ENCODE assay signal across 16 mouse cellular contexts in the genomic region with DNA sequence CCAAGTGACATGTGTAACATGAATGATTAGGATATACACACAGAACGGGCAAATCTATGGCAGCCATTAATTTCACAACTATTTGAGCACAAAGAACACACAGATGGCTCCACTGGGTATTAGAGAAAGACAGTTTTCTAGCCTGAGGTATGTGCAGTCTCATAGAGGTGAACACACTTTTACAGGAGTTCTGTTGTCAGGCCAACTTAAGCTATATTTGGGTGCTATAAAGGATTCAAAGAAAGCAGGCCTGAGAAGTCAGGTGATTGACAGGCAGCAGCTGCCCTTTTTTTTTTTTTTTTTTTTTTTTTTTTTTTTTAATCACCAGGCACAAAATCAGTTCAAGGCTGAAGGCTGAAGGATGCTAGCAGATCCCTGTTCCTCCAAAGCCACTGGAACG.
DNase-seq lines count a peak whose midpoint lies in the region; ATAC-seq and TF ChIP-seq lines count a peak whose summit lies in the region.
"Had no signal": no experiment of that assay in that cellular context is flagged by ENCODE, and none has a peak within 500 bp of the region (broad histone marks: within the 10 kb centered on the region; RNA-seq: fewer than 3 reads in every experiment).

No protein-coding gene starts in this region.

- WGBS in hindbrain, embryonic 12.5 days = 31% methylated on average over 2 of the region's 2 CpGs
- WGBS in midbrain, embryonic 12.5 days = 29% methylated on average over 2 of the region's 2 CpGs

- no peak overlapping the region for H3K4me2 ChIP-seq in hindbrain, embryonic 12.5 days (replicated peaks)
- no peak overlapping the region for H3K4me2 ChIP-seq in midbrain, embryonic 12.5 days (replicated peaks)
- H3K4me2 ChIP-seq: heart, embryonic 13.5 days had no signal

- DNase-seq in embryo, embryonic 10.5 days (ENCODE audit: low spot score) = peak; percentile 17
- no peak for DNase-seq in embryo, embryonic 10 days (ENCODE audit: low spot score)
- DNase-seq in ES-E14 (ENCODE audit: low read depth, low spot score) = no peak
- DNase-seq in cerebellum, adult 9-10 months = no peak
- DNase-seq in gastrocnemius, postnatal 36 days = no peak
- DNase-seq: adrenal gland, postnatal 25 days; cerebellum, postnatal 10 days; kidney, adult 8-10 months; right cerebral cortex, postnatal 25 days had no signal

- no peak overlapping the region for H3K27ac ChIP-seq in ES-E14 (ENCODE audit: insufficient read depth, low read depth, low read length, poor library complexity, severe bottlenecking)
- 0 out of 2 replicates have a peak overlapping the region, but pooled peaks have one; percentile 23 for H3K27ac ChIP-seq in hindbrain, embryonic 12.5 days
- H3K27ac ChIP-seq in midbrain, embryonic 12.5 days (replicated peaks) = peak overlapping the region; percentile 44; the same call in 1 of the 2 replicates
- H3K27ac ChIP-seq: heart, embryonic 13.5 days; liver, embryonic 14.5 days had no signal

- in situ Hi-C loops in ES-E14 (cut with MboI; ENCODE audit: low sequenced_read_pairs in 2 of 2, unreplicated experiment in 2 of 2) = no loop called here

- no peaks in the 10 kb centered on the region for H3K27me3 ChIP-seq in hindbrain, embryonic 12.5 days
- H3K27me3 ChIP-seq in midbrain, embryonic 12.5 days = no peaks in the 10 kb centered on the region
- H3K27me3 ChIP-seq: heart, embryonic 13.5 days had no signal

- intact Hi-C loops in gastrocnemius, postnatal 36 days (cut with DNase I) = no loop called here

- no peaks in the 10 kb centered on the region for H3K9me3 ChIP-seq in ES-E14 (ENCODE audit: control insufficient read depth, insufficient read depth, low read depth, low read length)
- no peaks in the 10 kb centered on the region for H3K9me3 ChIP-seq in hindbrain, embryonic 12.5 days (replicated peaks)
- no peaks in the 10 kb centered on the region for H3K9me3 ChIP-seq in midbrain, embryonic 12.5 days
- H3K9me3 ChIP-seq: heart, embryonic 13.5 days had no signal

- no peak overlapping the region for H3K4me3 ChIP-seq in ES-E14 (ENCODE audit: insufficient read depth in 1 of 2, low read depth in 1 of 2, low read length in 2 of 2, poor library complexity in 1 of 2, severe bottlenecking in 1 of 2)
- no peak overlapping the region for H3K4me3 ChIP-seq in hindbrain, embryonic 12.5 days
- H3K4me3 ChIP-seq in midbrain, embryonic 12.5 days = no peak overlapping the region
- H3K4me3 ChIP-seq: heart, embryonic 13.5 days had no signal

- H3K9ac ChIP-seq in ES-E14 (ENCODE audit: insufficient read depth, low read depth, low read length, poor library complexity, severe bottlenecking) = no peak overlapping the region
- H3K9ac ChIP-seq in hindbrain, embryonic 12.5 days = no peak overlapping the region
- H3K9ac ChIP-seq in midbrain, embryonic 12.5 days (replicated peaks) = no peak overlapping the region
- H3K9ac ChIP-seq: heart, embryonic 13.5 days; liver, embryonic 14.5 days had no signal

- peaks cover 0 to 4% of the 10 kb centered on the region in 2 experiments; a peak in 1 of 4 replicates for H3K4me1 ChIP-seq in ES-E14 (ENCODE audit: control insufficient read depth in 2 of 2, insufficient read depth in 2 of 2, low read length in 2 of 2, poor library complexity in 1 of 2)
- peaks cover 17% of the 10 kb centered on the region for H3K4me1 ChIP-seq in hindbrain, embryonic 12.5 days
- peaks cover 20% of the 10 kb centered on the region for H3K4me1 ChIP-seq in midbrain, embryonic 12.5 days

- ATAC-seq in hindbrain, embryonic 12.5 days (ENCODE audit: low FRiP score) = 0 out of 2 replicates have a peak, but pooled peaks have one; percentile 24
- ATAC-seq in midbrain, embryonic 12.5 days (ENCODE audit: low FRiP score, low read depth) = peak; percentile 25
- ATAC-seq in megakaryocyte progenitor cell, adult 5-6 weeks (replicated peaks; ENCODE audit: poor library complexity) = no peak
- ATAC-seq: activated CD4-positive, CD25-positive, alpha-beta regulatory T cell, adult 4 months; lung, postnatal 0 days had no signal

- H3K36me3 ChIP-seq in ES-E14 (ENCODE audit: control insufficient read depth, insufficient read depth, low read length, poor library complexity, severe bottlenecking) = no peaks in the 10 kb centered on the region
- no peaks in the 10 kb centered on the region for H3K36me3 ChIP-seq in hindbrain, embryonic 12.5 days
- no peaks in the 10 kb centered on the region for H3K36me3 ChIP-seq in midbrain, embryonic 12.5 days
- H3K36me3 ChIP-seq: heart, embryonic 13.5 days had no signal

TF ChIP-seq in ES-E14, 5 proteins besides CTCF, POLR2A, EP300 and RAD21:
- TF ChIP-seq MAFK (IDR thresholded peaks at IDR 0.05; ENCODE audit: insufficient read depth, low read depth, low read length) (no peak), ZC3H11A (IDR thresholded peaks at IDR 0.05; ENCODE audit: borderline replicate concordance, low read depth, low read length) (no peak), ZNF384 (IDR thresholded peaks at IDR 0.05; ENCODE audit: low read depth, low read length) (peak; percentile 76)
